Mouse (Mus musculus) lung, adult 2 months (tissue): ENCODE measurements around the gene Ly6g5b. TPM values are rescaled to one million over a fixed set of nuclear protein-coding genes. Genes with fewer than 3 reads are reported as not detected.

Experiments
- DNase-seq: peaks from one replicate; pipeline ENCODE4 v3.0.0; 2022
- H3K4me1 ChIP-seq: fragments of 200-500 bp; 2 replicates; pipeline ENCODE4 v1.6.1; 2011; ENCODE audit warnings: low read length; ENCODE audit not compliant: control insufficient read depth, insufficient read depth
- H3K4me3 ChIP-seq: fragments of 200-500 bp; replicated peaks from 2 replicates; pipeline ENCODE3; 2011; ENCODE audit warnings: low read depth, mild to moderate bottlenecking, control low read depth, low read length; ENCODE audit errors: extremely low read depth
- CTCF ChIP-seq: fragments of 200-500 bp; IDR thresholded peaks from 2 replicates; pipeline ENCODE4 v1.5.1; 2011; ENCODE audit warnings: mild to moderate bottlenecking, low read length, control low read depth; ENCODE audit not compliant: insufficient read depth
- POLR2A ChIP-seq: fragments of 200-500 bp; IDR thresholded peaks from 2 replicates; pipeline ENCODE4 v1.6.1; 2011; ENCODE audit warnings: low read depth, mild to moderate bottlenecking, control low read depth, low read length, borderline replicate concordance; ENCODE audit errors: extremely low read depth
- WGBS: fragments of 180-500 bp; shearing (Covaris S2); methylation state at CpG from one replicate; pipeline ENCODE4 v1.1.7; 2018; 5-methylcytosine and 5-hydroxymethylcytosine counted together
- polyA plus RNA-seq: library from polyadenylated mRNA; depleted of rRNA; stranded (reverse); fragments of >200 nt; gene quantifications from 2 replicates; pipeline ENCODE4 v1.2.3, GENCODE M21; 2012

The Ly6g5b gene
- polyA plus RNA-seq, 1 experiment: 2.0 TPM

GRCm38 (mm10) chr17:35157254-35157653, 42.0 kb upstream of the Ly6g5b start:
- no peak for TF ChIP-seq POLR2A
- TF ChIP-seq CTCF: no peak
- no peak overlapping the region for H3K4me3 ChIP-seq
- no peak for DNase-seq
- WGBS: 87% methylated on average over 8 of the region's 8 CpGs
- H3K4me1 ChIP-seq: peaks cover 8% of the 10 kb centered on the region

- H3K4me1 ChIP-seq: peaks cover 3% of the 10 kb centered on the region
- WGBS: 82% methylated on average over 33 of the region's 33 CpGs
- no peak for DNase-seq
- H3K4me3 ChIP-seq: no peak overlapping the region
- TF ChIP-seq CTCF: no peak
- no peak for TF ChIP-seq POLR2A
These were observed 41.4 kb upstream of the Ly6g5b start for GRCm38 (mm10) chr17:35156461-35157200.

GRCm38 (mm10) chr17:35155451-35155850, 40.2 kb upstream of the Ly6g5b start:
- H3K4me1 ChIP-seq: no peaks in the 10 kb centered on the region
- H3K4me3 ChIP-seq: no peak overlapping the region
- DNase-seq: no peak
- TF ChIP-seq POLR2A (no peak), CTCF (no peak)
- 87% methylated on average over 12 of the region's 12 CpGs for WGBS

GRCm38 (mm10) chr17:35154616-35155015, 39.4 kb upstream of the Ly6g5b start:
- Histone ChIP-seq H3K4me3 (no peak overlapping the region), H3K4me1 (no peaks in the 10 kb centered on the region)
- WGBS: 82% methylated on average over 7 of the region's 7 CpGs
- no peak for TF ChIP-seq POLR2A
- DNase-seq: no peak

- no peak overlapping the region for H3K4me3 ChIP-seq
- no peak for TF ChIP-seq POLR2A
- no peak for TF ChIP-seq CTCF
- H3K4me1 ChIP-seq: no peaks in the 10 kb centered on the region
- 77% methylated on average over 4 of the region's 4 CpGs for WGBS
- no peak for DNase-seq
These were observed 38.7 kb upstream of the Ly6g5b start for GRCm38 (mm10) chr17:35153931-35154330.

- TF ChIP-seq CTCF: no peak
- no peak for TF ChIP-seq POLR2A
- H3K4me3 ChIP-seq: no peak overlapping the region
- WGBS: 85% methylated on average over 9 of the region's 9 CpGs
- no peak for DNase-seq
- no peaks in the 10 kb centered on the region for H3K4me1 ChIP-seq
These were observed 37.8 kb upstream of the Ly6g5b start for GRCm38 (mm10) chr17:35153077-35153476.

- TF ChIP-seq POLR2A: no peak
- no peak for TF ChIP-seq CTCF
- no peak for DNase-seq
- H3K4me1 ChIP-seq: no peaks in the 10 kb centered on the region
- 92% methylated on average over 4 of the region's 4 CpGs for WGBS
- H3K4me3 ChIP-seq: no peak overlapping the region
These were observed 36.9 kb upstream of the Ly6g5b start for GRCm38 (mm10) chr17:35152121-35152520.

GRCm38 (mm10) chr17:35147922-35148639, 32.9 kb upstream of the Ly6g5b start:
- no peaks in the 10 kb centered on the region for H3K4me1 ChIP-seq
- DNase-seq: no peak
- TF ChIP-seq CTCF (no peak), POLR2A (no peak)
- H3K4me3 ChIP-seq: no peak overlapping the region
- 52% methylated on average over 5 of the region's 5 CpGs for WGBS

- TF ChIP-seq CTCF: no peak
- no peak for TF ChIP-seq POLR2A
- no peak for DNase-seq
- Histone ChIP-seq H3K4me3 (no peak overlapping the region), H3K4me1 (no peaks in the 10 kb centered on the region)
- 64% methylated on average over 3 of the region's 3 CpGs for WGBS
These were observed 32.1 kb upstream of the Ly6g5b start for GRCm38 (mm10) chr17:35147348-35147747.

- Histone ChIP-seq H3K4me1 (no peaks in the 10 kb centered on the region), H3K4me3 (no peak overlapping the region)
- WGBS: 74% methylated on average over 5 of the region's 5 CpGs
- DNase-seq: no peak
- no peak for TF ChIP-seq POLR2A
- TF ChIP-seq CTCF: no peak
These were observed 30.9 kb upstream of the Ly6g5b start for GRCm38 (mm10) chr17:35146139-35146538.

- DNase-seq: no peak
- no peak overlapping the region for H3K4me3 ChIP-seq
- 87% methylated on average over 6 of the region's 6 CpGs for WGBS
- TF ChIP-seq POLR2A: no peak
- no peak for TF ChIP-seq CTCF
- H3K4me1 ChIP-seq: peaks cover 4% of the 10 kb centered on the region; the same call in 1 of the 2 replicates
These were observed 26.7 kb upstream of the Ly6g5b start for GRCm38 (mm10) chr17:35141971-35142370.
